Mouse (Mus musculus) heart, adult 18-20 months (tissue): ENCODE measurements at regions not wholly inside any gene's neighbourhood (a gene's known extent, or its start where the extent isn't known, plus 50 kb on each side); places are given as distances from the start of the nearest gene placed in this dataset.
A peak's percentile ranks its signal among the peaks of the same experiment; 100 is the strongest.

Experiments used
- DNase-seq, 2 experiments: peaks; one replicate each; pipeline ENCODE4 v3.0.0; 2021 to 2022; ENCODE audit warnings: mixed read lengths in 1 of 2

- no peak for DNase-seq
Measured at GRCm38 (mm10) chrX:11722730-11723129, 395.1 kb downstream of the H2al1j start.

GRCm38 (mm10) chrX:11724718-11725117 is 397.1 kb downstream of the H2al1j start:
- no peak for DNase-seq

DNA sequence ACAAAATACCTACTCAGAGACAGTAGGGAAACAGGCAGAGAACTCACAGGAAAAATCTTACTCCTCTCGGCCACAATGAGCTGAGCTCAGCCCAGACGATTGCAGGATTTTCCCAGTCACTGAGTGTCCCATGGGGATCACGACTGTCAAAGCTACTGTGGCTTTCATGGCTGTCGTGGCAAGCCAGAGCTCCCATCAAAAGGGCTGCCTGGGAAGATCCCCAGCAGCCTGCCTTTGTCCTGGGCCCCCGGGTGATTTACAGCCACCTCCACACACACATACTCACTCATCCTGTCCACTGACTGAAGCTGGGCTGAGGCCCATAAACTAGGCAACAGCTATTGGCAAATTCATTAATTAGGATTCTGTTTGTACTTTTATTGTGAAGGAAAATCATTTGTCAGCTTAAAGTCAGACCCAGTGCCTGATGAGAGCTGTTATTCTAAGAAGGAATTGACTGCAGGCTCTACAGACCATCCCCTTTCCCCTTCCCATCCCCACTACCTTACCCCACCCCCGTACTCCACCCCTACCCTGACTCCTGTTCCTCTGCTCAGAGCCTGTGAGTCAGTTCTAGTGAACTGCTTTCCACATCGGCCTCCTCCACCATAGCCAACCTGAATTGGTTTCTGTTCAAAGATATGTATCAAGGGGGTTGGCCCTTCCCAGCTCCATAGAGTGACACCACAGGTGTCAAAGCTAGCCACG is 399.1 kb downstream of the H2al1j start:
- DNase-seq: no peak

GRCm38 (mm10) chrX:11728481-11728880 is 400.9 kb downstream of the H2al1j start:
- peak; percentile 33 to 39 for DNase-seq

GRCm38 (mm10) chrX:11729992-11730391 is 402.4 kb downstream of the H2al1j start:
- no peak for DNase-seq

DNA sequence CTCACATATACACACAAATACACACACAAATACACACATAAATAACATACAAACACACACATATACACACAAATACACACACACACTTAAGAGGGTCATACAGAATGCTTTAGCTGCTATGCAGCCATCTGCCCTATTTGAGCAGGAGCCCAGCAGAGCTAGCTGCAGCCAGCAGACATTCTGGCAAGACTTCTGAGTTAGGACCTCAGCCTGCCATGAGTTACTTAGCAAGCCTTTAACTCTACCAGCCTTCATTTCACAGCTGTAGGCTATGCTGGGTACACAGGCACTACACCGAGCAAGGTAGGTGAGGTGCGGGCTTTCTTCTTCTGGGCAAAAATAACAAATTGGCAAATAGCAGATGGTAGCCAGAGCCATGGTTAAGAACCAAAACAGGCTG is 404.7 kb downstream of the H2al1j start:
- DNase-seq: no peak

- DNase-seq: no peak
Measured at GRCm38 (mm10) chrX:11734505-11735435, 407.1 kb downstream of the H2al1j start.

GRCm38 (mm10) chrX:11735516-11736170 is 408.0 kb downstream of the H2al1j start:
- DNase-seq: peak; percentile 79 to 83

GRCm38 (mm10) chrX:11736481-11736880 is 408.9 kb downstream of the H2al1j start:
- peak; percentile 48 to 62 for DNase-seq

DNA sequence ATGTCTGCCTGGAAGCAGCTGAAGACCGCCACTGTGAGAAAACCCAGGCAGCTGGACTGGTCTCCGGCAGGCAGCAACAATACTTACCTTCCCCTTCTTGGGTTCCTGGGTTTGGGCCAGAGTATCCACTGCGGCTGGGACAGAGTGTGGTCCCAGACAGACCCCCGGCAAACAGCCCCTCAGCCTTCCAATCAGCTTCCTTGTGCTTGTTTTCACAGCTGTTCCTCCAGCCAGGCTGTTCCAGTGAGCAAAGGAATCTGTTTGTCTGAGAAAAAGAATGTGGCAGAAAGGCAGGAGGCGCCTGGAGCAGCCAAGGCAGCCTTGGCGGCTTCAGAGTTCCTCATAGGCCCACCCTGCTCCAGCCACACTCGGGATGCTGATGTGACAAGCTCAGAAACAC is 411.9 kb downstream of the H2al1j start:
- DNase-seq: no peak

DNA sequence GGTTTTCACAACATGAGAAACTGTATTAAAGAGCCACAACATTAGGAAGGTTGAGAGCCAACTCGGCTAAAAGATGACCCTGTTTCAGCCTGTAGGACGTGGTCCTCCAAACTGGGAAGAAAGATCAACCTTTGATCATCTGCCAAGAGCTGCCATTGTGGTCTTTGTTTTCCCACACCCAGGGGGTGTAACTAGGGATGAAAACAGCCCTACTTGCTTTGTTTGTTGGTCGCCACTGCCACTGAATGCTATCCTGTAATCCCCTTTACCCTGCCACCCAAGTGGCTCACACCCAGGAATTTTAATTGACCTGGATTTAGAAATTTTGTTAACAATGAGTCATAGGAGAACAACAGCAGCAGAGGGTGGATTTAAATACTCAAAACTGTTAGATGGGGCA is 414.2 kb downstream of the Bcor start:
- DNase-seq: no peak

- DNase-seq: no peak
Measured at GRCm38 (mm10) chrX:11747386-11748121, 412.6 kb downstream of the Bcor start.

DNA sequence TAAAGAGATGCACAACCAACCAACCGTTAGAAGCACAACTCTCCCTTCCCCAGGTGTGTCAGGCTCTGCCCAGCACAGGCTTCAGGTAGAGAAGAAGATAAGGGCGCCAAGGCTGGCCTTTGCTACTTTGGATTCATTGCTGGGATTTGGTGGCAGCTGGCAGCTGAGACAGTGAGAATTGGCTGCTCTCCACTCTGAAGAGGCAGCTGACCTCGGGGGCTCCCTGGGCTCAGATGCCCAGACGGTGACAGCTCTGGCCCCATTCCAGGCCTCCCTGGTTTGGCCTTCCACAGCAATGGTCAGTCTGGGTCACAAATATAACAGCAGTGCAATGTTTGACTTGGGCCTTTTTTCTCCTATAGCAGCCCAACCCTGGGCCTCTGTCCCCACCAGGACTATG is 411.9 kb downstream of the Bcor start:
- DNase-seq: peak; percentile 63 to 70

DNA sequence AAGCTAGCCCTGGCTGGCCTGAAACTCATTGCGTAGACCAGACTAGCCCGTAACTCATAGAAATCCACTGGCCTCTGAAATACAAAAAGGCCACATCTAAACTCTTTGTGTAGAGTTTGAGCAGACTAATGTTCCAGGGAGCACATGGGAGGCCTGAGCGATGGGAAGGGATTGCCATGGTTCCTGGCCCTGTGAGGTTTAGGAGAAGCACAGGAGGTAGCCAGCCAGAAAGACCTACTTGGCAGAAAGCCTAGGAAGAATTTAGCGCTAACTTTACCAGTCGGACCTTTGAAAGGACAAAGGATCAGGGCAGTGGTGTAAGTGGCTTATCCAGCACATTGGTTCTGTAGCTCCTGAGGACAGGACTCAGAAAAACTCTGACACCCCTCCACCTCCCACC is 407.6 kb downstream of the Bcor start:
- no peak for DNase-seq

- peak in 1 of 2 experiments; percentile 20 for DNase-seq
Measured at GRCm38 (mm10) chrX:11752973-11753590, 407.1 kb downstream of the Bcor start.

- DNase-seq: no peak
Measured at GRCm38 (mm10) chrX:11755046-11755445, 405.1 kb downstream of the Bcor start.

DNA sequence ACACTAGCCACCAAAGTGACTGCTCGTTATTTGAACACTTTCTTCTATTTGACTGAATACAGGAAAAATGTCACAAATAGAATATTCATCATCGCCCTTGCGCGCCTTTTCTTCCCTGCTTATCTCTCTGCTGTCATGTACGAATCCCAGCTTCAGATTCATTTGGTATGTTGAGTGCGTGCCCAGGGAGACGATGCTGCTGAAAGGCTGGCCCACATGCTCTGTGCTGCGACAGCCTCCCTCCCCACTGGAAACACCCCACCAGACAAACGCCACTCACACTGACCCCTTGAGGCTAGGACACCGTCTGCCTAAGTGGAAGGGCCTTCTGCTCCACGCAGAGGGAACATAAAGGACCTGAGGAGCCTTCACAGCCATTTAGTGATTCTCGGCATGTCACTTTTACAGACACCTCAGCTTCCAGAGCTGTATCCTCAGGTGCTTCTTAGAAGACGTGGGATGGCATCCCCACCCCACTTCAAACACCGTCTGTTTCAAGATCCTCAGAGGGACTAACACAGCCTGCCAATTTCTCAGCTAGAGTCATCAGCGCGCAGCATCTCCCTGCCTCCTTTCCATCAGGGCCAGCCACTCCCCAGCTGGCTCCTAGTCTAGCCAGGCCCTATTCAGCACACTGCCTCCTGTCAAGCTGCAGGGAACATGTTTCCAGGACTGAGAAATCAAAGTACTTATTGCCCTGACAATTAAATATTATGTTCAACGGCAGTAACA is 396.6 kb downstream of the Bcor start:
- DNase-seq: no peak

- DNase-seq: no peak
Measured at GRCm38 (mm10) chrX:11776236-11776899, 383.8 kb downstream of the Bcor start.

DNA sequence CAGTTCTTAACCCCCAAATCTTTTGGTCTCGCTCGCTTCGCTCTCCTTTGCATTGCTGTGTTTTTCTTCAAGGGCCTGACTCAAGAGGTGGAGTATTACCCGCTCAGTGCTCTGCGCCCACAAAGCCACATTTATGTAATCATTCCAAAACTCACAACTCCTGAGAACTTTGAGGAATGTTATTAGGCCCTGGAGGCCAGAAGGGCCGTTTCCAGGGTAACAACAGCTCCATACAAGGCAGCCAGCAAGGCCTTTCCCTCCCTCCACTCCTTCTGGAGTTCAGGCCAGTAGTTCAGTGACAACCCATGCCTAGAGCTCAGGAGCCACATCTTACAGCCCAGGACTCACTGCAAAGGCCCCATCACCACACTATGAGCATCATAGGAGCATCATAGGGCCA is 365.1 kb downstream of the Bcor start:
- peak in 1 of 2 experiments; percentile 32 for DNase-seq

DNA sequence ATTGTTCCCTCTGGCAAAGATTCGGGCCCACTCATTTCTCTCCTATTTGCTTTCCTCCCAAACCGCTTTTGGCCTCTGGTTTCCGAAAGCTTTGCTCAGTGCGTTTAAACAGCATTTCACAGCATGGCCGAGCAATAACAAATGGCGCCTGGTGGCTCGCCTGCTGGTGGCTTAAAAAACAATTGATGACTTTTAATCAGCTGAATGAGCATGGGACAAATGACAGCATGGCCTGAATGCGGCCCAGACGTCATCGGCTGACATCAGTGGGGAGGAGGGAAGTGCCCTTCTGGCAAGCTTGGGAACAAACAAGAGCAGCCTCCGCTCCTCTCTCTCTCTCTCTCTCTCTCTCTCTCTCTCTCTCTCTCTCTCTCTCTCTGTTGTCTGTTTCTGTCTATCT is 362.3 kb downstream of the Bcor start:
- peak; percentile 59 for DNase-seq
